Mouse (Mus musculus) monocyte, adult 5-6 weeks (primary cell): ENCODE measurements around the gene Rnf40. TPM values are rescaled to one million over a fixed set of nuclear protein-coding genes. Genes with fewer than 3 reads are reported as not detected.
"Not testable (repeated sequence)": the region's sequence is repeated elsewhere in the genome, so short reads cannot be mapped to it uniquely, and the experiment has no call there.

Experiments
- ATAC-seq: fragments of 153-309, 156-312 bp; replicated peaks from 2 replicates; pipeline ENCODE4 v1.8.0; 2017; ENCODE audit warnings: mild to moderate bottlenecking; ENCODE audit not compliant: low TSS enrichment, insufficient number of reproducible peaks, severe bottlenecking, poor library complexity, low FRiP score
- total RNA-seq: library from RNA; stranded (forward); fragments of 200-1000, 200-491, 200-594 nt; gene quantifications from 3 replicates; pipeline ENCODE4 v1.2.3, GENCODE M21; 2017

Rnf40 gene
- total RNA-seq, 1 experiment from 2014 or later, result 67.4 TPM

DNA sequence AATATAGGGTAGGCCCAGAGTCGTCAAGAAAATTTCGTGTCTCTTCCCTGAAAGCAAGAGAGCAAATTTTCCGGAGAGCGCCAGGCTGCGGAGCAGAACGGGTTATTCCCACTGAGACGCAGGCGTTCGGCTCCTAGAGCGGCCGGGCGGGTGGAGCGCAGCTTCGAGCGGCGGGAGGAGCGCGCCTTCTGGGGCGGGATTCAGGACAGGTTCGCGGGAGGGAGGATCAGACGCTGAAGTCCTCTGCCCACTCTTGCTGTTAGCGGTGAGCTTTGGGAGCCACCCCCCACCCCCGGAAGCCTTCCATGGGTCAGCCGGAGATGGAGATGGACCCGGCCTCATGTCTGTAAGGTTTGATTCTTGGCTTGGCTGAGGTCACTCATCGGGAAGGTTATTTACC lies 48.4 kb downstream of the Rnf40 start:
- no peak for ATAC-seq

DNA sequence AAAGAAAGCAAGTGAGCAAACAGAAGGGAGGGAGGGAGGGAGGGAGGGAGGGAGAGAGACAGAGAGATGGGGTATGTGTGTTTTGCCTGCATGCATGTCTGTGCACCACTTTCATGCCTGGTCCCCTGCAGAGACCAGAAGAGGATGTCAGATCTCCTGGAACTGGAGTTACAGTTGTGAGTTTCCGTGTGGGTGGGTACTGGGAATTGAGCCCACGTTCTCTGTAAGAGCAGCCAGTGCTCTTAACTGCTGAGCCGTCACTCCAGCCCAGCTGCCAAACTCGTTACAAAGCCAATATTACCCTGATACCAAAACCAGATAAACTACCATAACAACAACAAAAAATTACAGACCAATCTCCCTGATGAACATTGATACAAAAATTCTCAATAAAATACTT lies 52.7 kb downstream of the Rnf40 start:
- ATAC-seq, result no peak

DNA sequence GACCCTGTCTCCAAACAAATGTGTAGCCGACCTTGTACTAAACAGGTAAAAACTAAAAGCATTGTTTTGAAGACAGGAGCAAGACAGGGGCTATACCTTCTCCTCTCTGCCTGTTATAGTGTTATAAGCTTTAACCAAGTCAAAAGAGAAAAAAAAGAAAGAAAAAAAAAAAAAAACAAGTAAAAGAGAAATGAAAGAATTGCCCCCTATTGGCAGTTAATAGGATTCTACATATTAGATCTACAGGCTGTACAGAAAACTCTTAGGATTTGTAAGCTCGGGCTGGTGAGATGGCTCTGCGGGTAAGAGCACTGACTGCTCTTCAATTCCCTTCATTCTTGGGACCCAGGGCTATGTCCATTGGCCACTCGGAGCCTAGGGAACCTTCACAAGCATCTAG lies 53.7 kb downstream of the Rnf40 start:
- no peak for ATAC-seq

DNA sequence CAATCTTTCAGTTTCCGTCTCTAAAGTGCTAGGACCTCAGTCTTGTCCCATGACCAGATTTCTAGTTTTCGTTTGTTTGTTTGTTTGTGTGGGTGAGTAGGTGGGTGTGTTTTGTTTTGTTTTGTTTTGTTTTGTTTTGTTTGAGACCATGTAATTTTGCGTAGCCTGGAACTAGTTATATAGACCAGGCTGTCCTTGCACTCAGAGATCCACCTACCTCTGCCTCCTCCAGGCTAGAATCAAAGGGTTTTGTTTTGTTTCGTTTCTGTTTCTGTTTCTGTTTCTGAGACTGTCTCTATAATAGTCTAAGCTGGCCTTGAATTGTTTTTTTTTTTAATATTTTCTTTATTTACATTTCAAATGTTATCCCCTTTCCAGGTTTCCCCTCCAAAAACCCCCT lies 57.8 kb downstream of the Rnf40 start:
- no peak for ATAC-seq

DNA sequence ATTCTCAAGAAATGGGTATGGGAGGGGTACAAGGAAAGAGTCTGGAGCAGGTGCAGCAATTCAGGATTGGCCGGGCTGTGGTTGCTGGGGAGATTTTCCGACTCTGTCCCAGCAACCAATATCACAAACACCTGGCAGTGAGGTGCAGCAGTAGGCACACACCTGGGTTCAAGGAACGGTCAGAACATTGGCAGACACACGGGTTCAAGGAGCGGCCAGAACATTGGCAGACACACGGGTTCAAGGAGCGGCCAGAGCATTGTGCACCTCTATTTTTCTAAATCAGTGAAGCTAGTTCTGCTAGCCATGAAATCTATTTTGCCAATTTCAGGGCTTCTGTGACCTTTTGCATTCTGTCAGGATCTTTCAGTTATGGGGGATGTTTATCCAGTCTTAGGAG lies 59.0 kb downstream of the Rnf40 start:
- not testable (repeated sequence) for ATAC-seq

DNA sequence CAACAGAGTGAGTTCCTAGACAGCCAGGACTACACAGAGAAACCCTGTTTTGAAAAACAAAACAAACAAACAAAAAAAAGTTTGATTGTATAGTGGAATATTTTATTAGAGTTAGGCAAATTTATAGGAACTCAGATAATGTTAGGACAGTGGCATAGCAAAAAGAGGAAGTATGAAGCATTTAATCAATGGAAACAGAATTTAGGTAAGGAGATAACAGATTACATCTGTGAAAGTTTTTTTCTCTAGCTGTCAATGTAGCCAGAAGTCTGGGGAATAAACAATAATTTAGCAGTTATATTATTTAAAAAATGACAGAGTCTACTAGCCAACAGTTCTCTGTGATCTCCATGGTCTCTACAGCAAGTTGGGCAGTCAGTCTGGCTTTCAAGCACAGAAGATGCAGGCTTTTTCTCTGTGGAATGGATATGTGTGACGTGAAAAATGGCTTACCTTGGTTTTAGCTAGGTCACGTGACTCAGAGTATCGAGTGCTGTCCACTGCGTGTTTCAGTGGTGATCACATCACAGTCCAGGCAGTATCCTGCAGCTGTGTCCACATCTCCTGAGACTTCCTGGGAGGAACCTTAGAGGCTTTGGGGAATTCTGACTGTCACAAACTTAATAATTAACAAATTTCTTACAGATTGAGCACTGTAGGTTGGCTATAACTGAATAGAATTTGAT lies 60.1 kb downstream of the Rnf40 start:
- ATAC-seq, result no peak

DNA sequence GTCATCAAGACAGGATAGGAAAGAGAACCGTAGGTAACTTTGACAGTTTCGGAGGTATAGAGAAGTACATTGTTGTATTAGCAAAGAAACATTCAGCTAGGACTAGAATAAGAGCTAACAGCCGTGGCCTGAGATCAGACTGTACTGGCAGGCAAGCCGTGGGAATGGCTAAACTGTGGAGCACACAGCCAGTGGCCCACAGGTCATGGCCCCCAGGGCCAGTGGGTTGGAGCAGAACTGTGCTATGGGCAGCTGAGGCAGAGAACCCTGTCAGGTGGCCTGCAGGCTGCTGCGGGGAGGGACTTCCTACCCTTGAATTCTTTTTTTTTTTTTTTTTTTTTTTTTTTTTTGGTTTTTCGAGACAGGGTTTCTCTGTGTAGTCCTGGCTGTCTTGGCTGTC lies 60.6 kb downstream of the Rnf40 start:
- ATAC-seq, result no peak

DNA sequence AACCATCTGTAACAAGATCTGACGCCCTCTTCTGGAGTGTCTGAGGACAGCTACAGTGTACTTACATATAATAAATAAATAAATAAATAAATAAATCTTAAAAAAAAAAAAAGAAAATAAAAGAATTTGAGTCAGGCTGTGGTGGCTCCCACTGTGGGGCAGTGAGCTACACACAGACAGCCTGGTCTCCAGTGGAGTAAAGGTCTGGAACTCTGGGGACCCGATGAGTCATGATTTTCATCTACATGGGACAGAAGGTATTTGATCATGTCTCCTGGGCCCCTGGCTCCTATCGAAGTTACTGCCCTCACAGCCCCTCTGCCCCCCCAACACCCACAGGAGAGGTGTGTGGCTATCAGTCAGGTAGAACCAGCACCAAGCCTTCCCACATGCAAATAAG lies 63.1 kb downstream of the Rnf40 start:
- no peak for ATAC-seq

DNA sequence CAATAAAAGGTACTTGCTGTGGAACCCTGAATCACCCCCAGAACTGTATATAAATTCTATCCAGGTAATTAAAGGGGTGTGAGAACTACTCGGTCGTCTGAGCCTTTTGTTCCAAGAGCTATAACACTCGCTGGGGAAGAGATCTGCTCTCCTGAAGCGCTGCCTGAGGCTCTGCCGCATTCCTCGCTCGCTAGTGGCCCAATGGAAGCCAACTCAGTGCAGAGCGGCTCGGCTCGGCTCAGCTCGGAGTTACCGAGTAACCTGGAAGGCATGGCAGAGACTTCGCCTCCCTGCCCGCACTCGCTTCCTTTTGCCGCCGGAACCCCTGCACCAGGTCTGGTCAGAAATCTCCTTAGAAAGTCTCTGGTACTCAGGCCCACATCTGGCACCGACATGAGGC lies 63.5 kb downstream of the Rnf40 start:
- no peak for ATAC-seq

DNA sequence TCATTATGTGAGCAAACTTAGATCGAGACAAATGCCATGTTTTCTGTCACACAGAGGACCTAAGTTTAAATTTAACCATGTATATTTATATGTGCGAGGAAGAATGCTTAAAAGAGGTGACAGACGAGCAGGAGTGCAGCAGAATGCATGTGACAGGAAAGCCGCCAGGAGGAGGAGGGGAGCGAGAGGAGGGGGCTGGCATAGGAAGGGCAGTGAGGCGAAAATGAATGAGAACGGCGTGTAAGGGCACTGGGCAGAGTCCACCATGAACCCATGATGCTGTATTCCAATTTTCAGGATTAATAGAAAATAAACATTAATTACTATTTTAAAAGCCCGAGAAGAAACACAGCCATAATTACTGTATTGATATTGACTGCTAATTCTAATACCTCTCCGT lies 65.8 kb downstream of the Rnf40 start:
- ATAC-seq, result no peak

Other genes with a start within 250 kb of the Rnf40 start
- gene Zfp768, start 243.2 kb upstream of the Rnf40 start, total RNA-seq, result 1.8 to 3.4 TPM (median 2.9 TPM) in 3 replicates
- 5.8 to 16.3 TPM (median 10.1 TPM) in 3 replicates for gene Zfp747, start 212.7 kb upstream of the Rnf40 start, total RNA-seq
- gene 9130019O22Rik, start 201.6 kb upstream of the Rnf40 start, total RNA-seq, result 0.95 to 4.5 TPM (median 2.6 TPM) in 3 replicates
- 2.1 to 2.3 TPM (median 2.2 TPM) in 3 replicates for gene E430018J23Rik, start 195.1 kb upstream of the Rnf40 start, total RNA-seq
- gene Zfp764, start 181.9 kb upstream of the Rnf40 start, total RNA-seq, result 7.7 to 12.5 TPM (median 10.0 TPM) in 3 replicates
- 12.4 to 15.5 TPM (median 13.3 TPM) in 3 replicates for gene Zfp688, start 166.7 kb upstream of the Rnf40 start, total RNA-seq
- 1.4 to 2.8 TPM (median 1.9 TPM) in 3 replicates for gene Zfp689, start 139.6 kb upstream of the Rnf40 start, total RNA-seq
- 63.5 to 76.8 TPM (median 69.4 TPM) in 3 replicates for gene Prr14, start 129.2 kb upstream of the Rnf40 start, total RNA-seq
- gene Fbrs, start 109.6 kb upstream of the Rnf40 start, total RNA-seq, result 27.9 to 55.8 TPM (median 33.5 TPM) in 3 replicates
- gene Srcap, start 76.8 kb upstream of the Rnf40 start, total RNA-seq, result 12.3 to 47.6 TPM (median 26.1 TPM) in 3 replicates
- 2.3 to 18.1 TPM (median 5.0 TPM) in 3 replicates for gene Gm42715, start 69.2 kb upstream of the Rnf40 start, total RNA-seq
- 4.3 to 14.7 TPM (median 5.7 TPM) in 3 replicates for gene Tmem265, start 27.4 kb upstream of the Rnf40 start, total RNA-seq
- 58.5 to 75.1 TPM (median 73.4 TPM) in 3 replicates for gene Phkg2, start 15.4 kb upstream of the Rnf40 start, total RNA-seq
- gene Ccdc189, start 172 bp upstream of the Rnf40 start, total RNA-seq, result 1.1 to 2.8 TPM (median 2.6 TPM) in 3 replicates
- gene Zfp629, start 27.0 kb downstream of the Rnf40 start, total RNA-seq, result 1.7 to 7.4 TPM (median 2.3 TPM) in 3 replicates
- gene Bcl7c, start 120.2 kb downstream of the Rnf40 start, total RNA-seq, result 22.5 to 27.9 TPM (median 23.5 TPM) in 3 replicates
- not detected in 3 replicates for gene Ctf1, start 124.0 kb downstream of the Rnf40 start, total RNA-seq
- gene Ctf2, start 143.4 kb downstream of the Rnf40 start, total RNA-seq, result 0.64 to 0.76 TPM in 2 of 3 replicates, not detected in the other
- gene Fbxl19, start 155.8 kb downstream of the Rnf40 start, total RNA-seq, result 2.1 to 8.5 TPM (median 3.1 TPM) in 3 replicates
- gene Orai3, start 181.0 kb downstream of the Rnf40 start, total RNA-seq, result 31.9 to 44.5 TPM (median 35.2 TPM) in 3 replicates
- 5.2 to 14.9 TPM (median 7.7 TPM) in 3 replicates for gene Setd1a, start 187.9 kb downstream of the Rnf40 start, total RNA-seq
- gene Gm49388, start 196.8 kb downstream of the Rnf40 start, total RNA-seq, result 0.87 to 3.2 TPM (median 2.2 TPM) in 3 replicates
- 8.6 to 11.1 TPM (median 9.4 TPM) in 3 replicates for gene Hsd3b7, start 211.8 kb downstream of the Rnf40 start, total RNA-seq
- 98.1 to 120 TPM (median 102 TPM) in 3 replicates for gene Stx4a, start 235.5 kb downstream of the Rnf40 start, total RNA-seq
- gene Stx1b, start 235.8 kb downstream of the Rnf40 start, total RNA-seq, result 0.11 TPM in 1 of 3 replicates, not detected in the others